Mouse (Mus musculus): ENCODE data around the gene Serpina3c.
"Not testable (repeated sequence)": the region's sequence is repeated elsewhere in the genome, so short reads cannot be mapped to it uniquely, and the experiment has no call there.

The Serpina3c gene

GRCm38 (mm10) chr12:104112333-104112732 lies 41.3 kb downstream of the Serpina3c start, which contains the start of gene Serpina3a:
Gene Serpina3a (plus strand): TSS chr12:104112724.
- not testable (repeated sequence) for DNase-seq (ENCODE audit: low read depth)

GRCm38 (mm10) chr12:104108507-104108906 lies 45.2 kb downstream of the Serpina3c start:
- no peak for DNase-seq (ENCODE audit: low read depth)

GRCm38 (mm10) chr12:104106919-104107318 lies 46.8 kb downstream of the Serpina3c start:
- no peak for DNase-seq (ENCODE audit: low read depth)

DNA sequence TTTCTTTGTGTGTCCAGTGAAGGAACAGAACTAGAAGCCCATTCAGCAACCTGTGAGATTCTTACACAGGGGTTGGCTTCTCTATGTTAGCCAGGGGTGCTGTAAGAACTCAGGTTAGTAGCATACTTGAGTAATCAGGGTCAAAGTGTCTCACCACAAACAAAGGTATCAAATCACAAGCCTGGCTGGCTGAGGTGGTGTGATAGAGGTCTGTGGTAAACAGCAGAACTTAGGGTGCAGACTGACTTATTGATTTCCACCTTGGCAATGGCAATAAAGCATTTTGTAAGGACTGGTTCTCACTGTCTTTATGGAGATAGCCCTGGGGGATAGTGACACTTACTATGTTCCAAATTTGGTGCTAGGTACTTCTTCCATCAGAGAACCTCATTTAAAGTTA lies 47.8 kb downstream of the Serpina3c start:
- DNase-seq (ENCODE audit: low read depth), result no peak

GRCm38 (mm10) chr12:104100768-104101167 lies 52.9 kb downstream of the Serpina3c start, which contains the start of gene Serpina5:
Gene Serpina5 (plus strand): TSS chr12:104101113.
- no peak for DNase-seq (ENCODE audit: low read depth)
